Mouse (Mus musculus) testis, postnatal 14 days (tissue): Measurements from ENCODE around the gene Uba52.

Source experiments
- DNase-seq: peaks from one replicate; pipeline ENCODE4 v3.0.0; 2021; ENCODE audit warnings: low spot score

Uba52 gene

GRCm38 (mm10) chr8:70503062-70503750 lies 7.4 kb downstream of the Uba52 start:
- DNase-seq = peak; percentile 73

GRCm38 (mm10) chr8:70502540-70502939 lies 8.1 kb downstream of the Uba52 start:
- no peak for DNase-seq

- DNase-seq = peak; percentile 70
Measured at GRCm38 (mm10) chr8:70501820-70502529, 8.6 kb downstream of the Uba52 start.

- peak; percentile 77 for DNase-seq
Measured at GRCm38 (mm10) chr8:70500386-70501301, 10.0 kb downstream of the Uba52 start.

GRCm38 (mm10) chr8:70495771-70496062 lies 14.9 kb downstream of the Uba52 start:
- DNase-seq = no peak

GRCm38 (mm10) chr8:70495001-70495770 lies 15.4 kb downstream of the Uba52 start:
- no peak for DNase-seq

- no peak for DNase-seq
Measured at GRCm38 (mm10) chr8:70494416-70494945, 16.1 kb downstream of the Uba52 start.

GRCm38 (mm10) chr8:70493692-70494415 lies 16.7 kb downstream of the Uba52 start:
- DNase-seq = no peak

GRCm38 (mm10) chr8:70492664-70493640 lies 17.6 kb downstream of the Uba52 start, which contains the start of gene Crlf1:
TSS of gene Crlf1 (plus strand) at chr8:70493158.
- DNase-seq = no peak

- DNase-seq = no peak
Measured at GRCm38 (mm10) chr8:70490880-70491495, 19.6 kb downstream of the Uba52 start.

- DNase-seq = no peak
Measured at GRCm38 (mm10) chr8:70490061-70490879, 20.3 kb downstream of the Uba52 start.

- no peak for DNase-seq
Measured at GRCm38 (mm10) chr8:70489576-70489975, 21.0 kb downstream of the Uba52 start.

- DNase-seq = no peak
Measured at GRCm38 (mm10) chr8:70488931-70489470, 21.6 kb downstream of the Uba52 start.

GRCm38 (mm10) chr8:70487993-70488796 lies 22.4 kb downstream of the Uba52 start:
- peak; percentile 80 for DNase-seq

- DNase-seq = no peak
Measured at GRCm38 (mm10) chr8:70486941-70487520, 23.6 kb downstream of the Uba52 start, which contains the start of gene Tmem59l. TSS of gene Tmem59l (minus strand) at chr8:70487358.

GRCm38 (mm10) chr8:70486191-70486681 lies 24.4 kb downstream of the Uba52 start:
- no peak for DNase-seq

GRCm38 (mm10) chr8:70482943-70483342 lies 27.7 kb downstream of the Uba52 start:
- no peak for DNase-seq
